Mouse (Mus musculus): ENCODE results near the gene Snx20. TPM values are rescaled to one million over a fixed set of nuclear protein-coding genes. Genes with fewer than 3 reads are reported as not detected.

The Snx20 gene
- 0.19 TPM for polyA plus RNA-seq (2014; fragmentation: Illumina TruSeq; extraction: RNeasy Lipid Tissue Mini Kit (QIAGEN cat#74804); ENCODE audit: low read depth, low replicate concordance)

GRCm38 (mm10) chr8:88635474-88636397 is at the start of gene Snx20:
Gene Snx20 (minus strand): TSS chr8:88636128.

GRCm38 (mm10) chr8:88646837-88647778 is 11.2 kb upstream of the Snx20 start, which contains the start of gene Nod2:
Gene Nod2 (plus strand): TSS chr8:88647315.

Other genes starting within 250 kb of the Snx20 start
- 1.4 TPM for gene Nkd1, start 114.8 kb downstream of the Snx20 start, polyA plus RNA-seq (2014; fragmentation: Illumina TruSeq; extraction: RNeasy Lipid Tissue Mini Kit (QIAGEN cat#74804); ENCODE audit: low read depth, low replicate concordance)
- not detected for gene Nod2, start 11.2 kb upstream of the Snx20 start, polyA plus RNA-seq (2014; fragmentation: Illumina TruSeq; extraction: RNeasy Lipid Tissue Mini Kit (QIAGEN cat#74804); ENCODE audit: low read depth, low replicate concordance)
- 17.5 TPM for gene Cyld, start 60.9 kb upstream of the Snx20 start, polyA plus RNA-seq (2014; fragmentation: Illumina TruSeq; extraction: RNeasy Lipid Tissue Mini Kit (QIAGEN cat#74804); ENCODE audit: low read depth, low replicate concordance)

All from liver, adult 10 weeks (tissue).